Mouse (Mus musculus) frontal cortex, postnatal 36 days (tissue): ENCODE measurements at regions not wholly inside any gene's neighbourhood (a gene's known extent, or its start where the extent isn't known, plus 50 kb on each side); places are given as distances from the start of the nearest gene placed in this dataset.
A peak's percentile ranks its signal among the peaks of the same experiment; 100 is the strongest.

Source experiments
- DNase-seq, 2 experiments: peaks; one replicate each; pipeline ENCODE4 v3.0.0; 2022; ENCODE audit warnings: low spot score in 2 of 2

DNA sequence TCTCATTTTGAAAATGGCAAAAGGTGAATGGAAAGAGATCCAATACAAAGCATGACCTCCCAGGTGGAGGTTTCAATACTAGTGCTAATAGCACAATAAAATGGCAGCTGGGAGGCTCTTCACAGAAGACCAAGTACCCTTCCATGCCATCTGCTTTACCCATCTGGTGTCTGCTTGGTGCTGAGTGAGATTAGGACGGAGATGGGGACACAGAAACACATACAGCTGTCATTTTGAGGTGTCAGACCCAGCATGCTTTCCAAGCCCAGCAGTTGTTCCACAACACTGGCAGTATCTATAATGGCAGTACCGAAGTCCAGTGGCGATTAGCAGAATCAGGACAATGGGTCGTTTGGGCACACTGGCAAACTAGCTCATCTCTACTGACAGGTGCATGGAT lies 118.9 kb upstream of the 1700064H15Rik start:
- no peak for DNase-seq

- DNase-seq, result no peak
Measured at GRCm38 (mm10) chr3:19751946-19752345, 123.5 kb upstream of the 1700064H15Rik start.

- no peak for DNase-seq
Measured at GRCm38 (mm10) chr3:19754011-19754410, 125.5 kb upstream of the 1700064H15Rik start.

DNA sequence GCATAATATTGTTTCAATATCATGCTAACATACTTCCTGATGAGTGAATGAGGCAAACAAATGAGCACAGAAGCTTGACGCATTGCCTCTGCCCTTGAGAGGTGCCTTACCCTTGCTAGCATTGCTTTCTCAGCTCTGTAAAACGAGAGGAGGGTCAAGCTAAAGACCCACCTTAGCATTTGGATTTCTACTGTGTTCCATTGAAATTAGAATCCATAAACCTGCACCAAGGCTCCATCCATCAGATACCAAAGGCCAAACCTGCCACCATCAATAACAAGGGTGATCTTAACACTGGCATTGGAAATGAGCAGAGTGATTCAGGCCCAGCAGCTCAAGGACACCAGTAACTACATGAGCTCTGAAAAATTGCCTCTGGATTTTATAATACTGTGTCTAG lies 126.2 kb upstream of the 1700064H15Rik start:
- DNase-seq, result no peak

DNA sequence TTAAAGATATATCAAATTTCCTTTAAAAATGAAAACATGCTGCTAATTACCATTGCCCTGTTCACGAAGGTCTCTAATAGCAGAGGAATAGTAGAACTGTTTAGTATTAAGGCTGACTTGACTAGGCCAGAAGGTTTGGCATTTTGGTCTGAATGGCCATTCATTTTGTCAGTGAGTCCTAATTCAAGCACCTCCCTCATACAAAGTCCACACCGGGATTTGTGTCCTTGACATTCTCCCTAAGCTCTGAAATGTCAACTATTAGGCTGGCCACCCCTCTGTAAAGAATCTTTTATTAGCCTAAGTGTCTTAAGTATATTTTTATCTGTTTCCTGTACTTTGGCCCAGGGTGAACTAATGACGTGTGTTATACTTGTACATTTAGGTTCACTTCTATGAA lies 126.7 kb upstream of the 1700064H15Rik start:
- no peak for DNase-seq

GRCm38 (mm10) chr3:19798543-19799106 lies 158.2 kb upstream of the Cp start:
- no peak for DNase-seq

GRCm38 (mm10) chr3:19810034-19810433 lies 146.8 kb upstream of the Cp start:
- no peak for DNase-seq

- DNase-seq, result peak in 1 of 2 experiments; percentile 3
Measured at GRCm38 (mm10) chr3:19824904-19825303, 131.9 kb upstream of the Cp start.

GRCm38 (mm10) chr3:19828518-19829246 lies 128.2 kb upstream of the Cp start:
- DNase-seq, result no peak

DNA sequence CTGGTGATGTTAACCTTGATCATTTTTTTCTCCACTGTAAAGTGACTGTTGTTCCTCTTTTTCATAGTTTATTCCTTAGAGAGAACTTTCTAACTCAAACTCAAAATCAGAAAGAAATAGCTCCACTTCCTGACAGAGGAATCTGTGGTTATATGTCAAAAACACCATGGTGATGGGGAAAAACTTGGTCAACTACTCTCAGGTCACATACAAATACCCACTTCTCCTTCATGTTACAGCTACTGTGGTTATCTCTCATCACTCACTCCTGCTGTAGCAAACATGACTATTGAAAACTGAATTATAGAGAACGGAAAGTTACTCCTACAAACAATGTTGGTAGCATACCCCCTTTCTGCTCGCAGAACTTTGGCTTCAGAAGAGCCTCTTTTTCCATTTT lies 127.1 kb upstream of the Cp start:
- DNase-seq, result no peak

DNA sequence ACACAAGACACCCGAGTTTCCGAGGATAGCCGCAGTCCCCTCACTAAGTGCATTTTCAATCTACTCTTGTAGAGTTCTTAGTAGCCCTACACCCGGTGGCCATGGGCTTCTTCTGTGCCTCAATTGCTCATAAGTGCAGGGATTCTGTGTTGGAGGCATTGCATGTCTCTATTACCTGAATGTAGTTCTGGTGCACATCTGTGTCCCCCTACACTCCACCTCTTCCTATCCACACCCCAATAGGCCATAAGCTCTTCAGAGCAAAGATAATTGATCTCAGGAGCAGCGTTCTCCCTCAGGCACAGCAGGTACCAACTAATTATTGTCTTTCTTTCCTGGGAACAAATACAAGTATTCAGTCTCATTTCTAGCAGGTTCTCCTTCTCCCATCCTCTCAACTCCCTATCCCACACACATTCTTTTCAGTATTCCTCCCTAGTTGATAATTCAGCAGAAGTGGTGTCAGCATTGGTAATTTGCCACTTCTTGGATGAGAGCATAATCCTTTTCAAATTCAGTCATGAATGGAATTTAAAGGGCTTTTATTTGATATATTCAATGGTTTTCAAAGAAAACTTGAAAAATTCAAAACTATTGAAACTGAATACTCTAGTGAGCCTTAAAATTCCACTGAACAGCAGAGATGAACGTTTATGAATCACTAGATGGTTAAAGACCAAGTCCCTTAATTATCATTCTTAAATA lies 108.7 kb upstream of the Cp start:
- DNase-seq, result no peak

DNA sequence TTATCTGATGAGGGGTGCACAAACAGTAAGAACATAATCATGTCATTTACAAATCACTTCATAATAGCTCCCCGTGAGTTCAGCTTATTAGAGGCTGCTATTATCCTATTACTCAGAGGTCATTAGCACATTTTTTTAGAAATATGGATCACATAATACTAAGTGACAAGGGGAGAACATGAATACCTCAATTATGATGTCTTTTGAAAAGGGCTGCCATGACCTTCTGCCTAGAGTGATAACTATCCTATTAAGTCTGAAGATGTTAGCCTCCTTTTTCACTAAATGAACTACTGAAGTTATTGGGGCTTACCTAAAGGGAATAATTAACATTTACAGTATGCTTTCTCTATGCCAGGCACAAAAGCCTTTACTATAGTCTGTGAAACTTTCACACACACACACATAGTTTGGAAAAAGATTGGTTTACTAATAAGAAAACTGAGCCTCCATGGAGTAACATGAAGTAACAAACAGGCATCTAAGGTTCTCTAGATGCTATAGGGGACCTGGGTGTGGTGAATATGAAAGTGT lies 108.1 kb upstream of the Cp start:
- no peak for DNase-seq

- DNase-seq, result no peak
Measured at GRCm38 (mm10) chr3:19882623-19883022, 74.2 kb upstream of the Cp start.

GRCm38 (mm10) chr3:19888405-19888804 lies 68.4 kb upstream of the Cp start:
- DNase-seq, result no peak

DNA sequence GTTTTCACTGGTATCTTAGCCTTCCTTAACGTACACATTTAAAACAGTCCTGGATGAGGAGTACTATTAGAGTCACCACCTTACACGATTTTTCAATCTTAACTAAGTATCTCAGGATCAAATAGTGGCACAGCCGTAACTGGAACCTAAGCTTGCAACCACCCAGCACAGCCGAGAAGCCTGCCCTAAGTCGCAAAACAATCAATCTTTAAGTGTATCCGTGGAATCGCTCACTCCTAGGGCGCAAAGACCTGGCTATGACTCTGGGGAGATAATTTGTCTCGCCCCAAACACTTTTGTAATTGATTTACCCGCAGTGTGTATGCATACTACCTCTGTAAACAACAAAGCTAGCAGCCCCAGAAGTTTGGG lies 62.6 kb upstream of the Cp start:
- no peak for DNase-seq

DNA sequence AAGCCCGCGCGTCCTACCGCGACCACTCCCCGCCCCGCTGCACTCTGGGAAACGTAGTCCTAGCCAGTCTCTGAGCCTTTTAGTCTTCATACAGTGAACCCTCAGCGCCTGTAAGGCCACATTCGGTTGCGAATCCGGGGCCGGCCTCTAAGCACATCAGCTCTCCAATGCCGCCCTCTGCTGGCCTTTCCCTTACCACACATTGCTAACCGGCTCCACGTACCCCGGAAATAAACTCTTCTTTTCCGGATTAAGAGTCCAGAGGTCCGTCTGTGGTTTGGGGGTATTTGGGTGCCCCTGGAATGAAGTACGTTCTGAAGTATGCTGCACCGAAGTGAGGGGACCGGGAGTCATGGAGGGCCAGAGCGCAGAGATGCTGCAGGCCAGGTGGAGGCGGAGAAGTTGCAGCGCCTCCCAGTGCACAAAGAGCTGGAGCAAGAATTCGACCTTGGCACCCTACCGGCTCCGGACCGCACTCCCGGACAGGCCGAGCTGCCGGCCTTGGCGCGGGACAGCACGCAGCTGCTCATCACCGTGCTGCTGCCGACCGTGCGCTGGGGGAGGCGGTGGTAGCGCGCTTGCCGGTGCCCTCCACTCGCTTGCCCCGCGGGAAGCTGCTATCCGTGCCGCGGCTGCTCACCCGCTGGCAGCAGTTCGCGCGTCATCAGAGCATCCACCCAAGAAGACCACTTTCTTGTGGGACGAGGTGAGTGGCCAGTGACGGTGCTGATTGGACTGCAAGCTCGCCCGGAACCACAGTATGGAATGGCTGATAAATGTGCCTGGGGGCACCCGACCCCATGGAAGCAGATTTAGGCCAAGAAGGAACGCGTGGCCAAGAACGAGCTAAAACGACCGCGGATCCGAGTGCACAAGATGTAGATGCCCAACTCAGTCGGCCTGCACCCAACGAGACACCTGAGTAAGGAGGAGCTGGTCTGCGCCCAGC lies 62.0 kb upstream of the Cp start:
- DNase-seq, result peak; percentile 96 to 98

DNA sequence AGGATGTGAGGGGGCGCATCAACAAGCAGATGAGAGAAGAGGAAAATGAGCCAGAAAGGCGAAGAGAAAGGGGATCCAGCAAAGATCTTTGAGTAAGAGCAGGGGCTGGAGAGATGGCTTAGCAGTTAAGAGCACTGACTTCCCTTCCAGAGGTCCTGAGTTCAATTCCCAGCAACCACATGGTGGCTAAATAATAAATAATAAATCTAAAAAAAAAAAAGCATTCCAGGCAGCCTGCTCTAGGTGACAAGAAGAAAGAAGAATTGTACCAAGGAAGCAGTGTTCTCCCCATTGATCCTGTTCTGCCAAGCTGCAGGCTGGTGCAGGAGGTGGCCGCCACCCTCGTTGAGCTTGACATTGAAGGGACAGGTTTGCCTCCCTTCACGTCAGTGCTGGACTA lies 61.1 kb upstream of the Cp start:
- DNase-seq, result no peak

DNA sequence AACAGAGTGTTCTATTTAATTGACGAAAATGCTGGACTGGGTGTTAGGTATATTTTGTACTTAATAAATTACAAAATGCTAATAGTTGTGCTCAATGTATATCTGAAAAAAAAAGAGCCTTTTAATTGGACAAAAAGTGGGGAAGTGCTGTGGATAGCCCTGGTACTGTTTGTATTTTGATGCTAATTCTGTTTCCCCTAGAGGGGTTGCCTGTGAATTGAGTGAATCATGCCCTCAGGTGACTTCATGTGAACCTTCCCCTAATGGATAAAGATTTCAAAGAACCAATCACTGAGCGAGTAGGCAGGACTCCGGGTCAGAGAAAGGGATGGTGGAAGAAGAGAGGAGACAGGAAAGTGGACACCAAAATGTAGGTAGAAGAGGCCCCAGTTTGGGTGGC lies 59.7 kb upstream of the Cp start:
- no peak for DNase-seq

DNA sequence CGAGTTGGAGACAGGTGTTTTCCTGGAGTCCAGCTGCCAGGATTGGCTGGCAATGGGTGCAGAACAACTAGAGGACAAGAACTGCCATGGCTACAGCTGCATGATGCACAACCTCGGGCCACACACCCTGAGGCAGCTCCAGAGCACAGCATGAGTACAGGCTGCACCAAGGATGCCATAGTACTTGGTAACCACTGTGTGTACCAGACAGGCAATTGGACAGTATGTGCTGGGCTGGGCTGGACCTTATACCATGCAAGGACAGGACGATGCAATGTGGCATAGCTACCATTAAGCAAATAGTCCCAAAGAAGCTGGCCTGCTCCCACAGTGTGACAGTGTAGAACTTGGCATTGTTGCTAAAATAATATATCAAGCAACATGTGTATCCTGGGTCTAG lies 54.6 kb upstream of the Cp start:
- no peak for DNase-seq

DNA sequence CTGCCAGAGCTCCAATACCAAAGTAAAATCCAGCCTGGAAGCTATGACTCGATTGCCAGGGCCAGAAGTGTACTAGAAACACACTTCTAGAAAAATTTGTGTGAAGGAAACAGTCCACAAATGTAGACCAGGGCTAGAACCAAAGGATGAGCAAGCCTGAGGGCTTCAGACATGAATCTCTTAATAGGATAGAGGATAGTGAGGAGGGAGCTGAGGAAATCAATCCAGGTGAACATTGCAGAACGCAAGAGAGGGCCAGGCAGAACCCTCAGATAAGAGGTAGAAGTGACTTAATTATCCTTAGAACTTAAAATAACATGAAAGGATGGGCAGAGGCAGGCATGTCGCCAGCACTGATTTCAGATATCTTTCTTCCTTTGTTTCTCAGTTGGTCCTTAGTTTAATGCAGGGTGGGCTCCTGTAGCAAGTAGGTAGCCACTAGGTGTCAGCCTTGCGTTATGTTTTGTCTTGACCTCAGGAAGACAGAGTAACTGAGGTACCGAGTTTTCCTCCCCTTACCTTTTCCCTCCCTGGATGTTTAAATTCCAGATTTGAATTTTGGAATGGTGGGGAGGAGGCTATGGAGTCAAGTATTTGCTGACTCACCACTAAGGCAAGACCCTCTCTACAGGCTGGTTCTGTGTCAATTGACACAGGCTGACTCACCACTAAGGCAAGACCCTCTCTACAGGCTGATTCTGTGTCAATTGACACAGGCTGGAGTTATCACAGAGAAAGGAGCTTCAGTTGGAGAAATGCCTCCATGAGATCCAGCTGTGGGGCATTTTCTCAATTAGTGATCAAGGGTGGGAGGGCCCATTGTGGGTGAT lies 52.2 kb upstream of the Cp start:
- peak; percentile 12 to 61 for DNase-seq
